Mouse (Mus musculus): ENCODE data around the gene Adamtsl1.

DNA sequence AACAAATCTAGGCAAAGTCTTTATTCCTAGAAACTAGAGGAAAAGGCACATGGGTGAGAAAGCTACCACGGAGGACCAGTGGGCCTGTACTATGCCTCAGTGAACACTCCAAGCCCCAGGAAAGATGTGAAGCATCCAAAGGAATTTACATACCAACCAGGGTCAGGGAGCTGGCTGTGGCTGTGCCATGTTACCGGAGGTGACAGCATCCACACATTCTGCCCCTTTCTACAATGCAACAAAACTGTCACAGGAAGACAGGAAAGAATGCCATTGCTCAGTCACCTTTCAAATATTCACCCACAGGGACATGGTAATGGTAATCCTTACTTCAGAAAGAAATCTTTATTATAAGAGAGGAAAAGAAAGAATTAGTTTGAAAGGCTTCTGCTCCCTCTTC is 859.2 kb downstream of the Adamtsl1 start:
- TF ChIP-seq CTCF (IDR thresholded peaks at IDR 0.05) (no peak), EP300 (IDR thresholded peaks at IDR 0.05) (no peak)
